Mouse (Mus musculus): ENCODE data around the gene Sox11. TPM values are rescaled to one million over a fixed set of nuclear protein-coding genes. Genes with fewer than 3 reads are reported as not detected.

Sox11 gene
- total RNA-seq, 2 experiments from 2014 or later = 14.4 to 19.6 TPM

- TF ChIP-seq CTCF (IDR thresholded peaks at IDR 0.05) = peak; percentile 1; the same call in 1 of the 2 replicates
- no peak overlapping the region for H3K27ac ChIP-seq
- intact Hi-C loops (cut with DNase I) = loop anchor here (2.0 to 10.0 kb wide), 3 partner anchors 197 to 861 kb away; no protein-coding TSS in a partner anchor
- DNase-seq (ENCODE audit: extremely low spot score in 1 of 2, low spot score in 2 of 2) = no peak
- H3K4me3 ChIP-seq = no peak overlapping the region
Measured at GRCm38 (mm10) chr12:27335356-27336055, 6.9 kb downstream of the Sox11 start.

- no peak for DNase-seq (ENCODE audit: extremely low spot score in 1 of 2, low spot score in 2 of 2)
- H3K4me3 ChIP-seq = no peak overlapping the region
- no peak for TF ChIP-seq CTCF (IDR thresholded peaks at IDR 0.05)
- intact Hi-C loops (cut with DNase I) = loop anchor here (10.0 kb wide), 1 partner anchor 859 kb away; no protein-coding TSS in a partner anchor
- H3K27ac ChIP-seq = no peak overlapping the region
Measured at GRCm38 (mm10) chr12:27333590-27333989, 8.8 kb downstream of the Sox11 start.

- intact Hi-C loops (cut with DNase I) = no loop called here
- no peak for TF ChIP-seq CTCF (IDR thresholded peaks at IDR 0.05)
- no peak for DNase-seq (ENCODE audit: extremely low spot score in 1 of 2, low spot score in 2 of 2)
- no peak overlapping the region for H3K27ac ChIP-seq
- no peak overlapping the region for H3K4me3 ChIP-seq
Measured at GRCm38 (mm10) chr12:27323423-27323822, 19.0 kb downstream of the Sox11 start.

- intact Hi-C loops (cut with DNase I) = no loop called here
- no peak for TF ChIP-seq CTCF (IDR thresholded peaks at IDR 0.05)
- Histone ChIP-seq H3K27ac (no peak overlapping the region), H3K4me3 (no peak overlapping the region)
- no peak for DNase-seq (ENCODE audit: extremely low spot score in 1 of 2, low spot score in 2 of 2)
Measured at GRCm38 (mm10) chr12:27320705-27321104, 21.7 kb downstream of the Sox11 start.

GRCm38 (mm10) chr12:27312985-27313384 lies 29.4 kb downstream of the Sox11 start:
- intact Hi-C loops (cut with DNase I) = no loop called here
- H3K27ac ChIP-seq = no peak overlapping the region
- TF ChIP-seq CTCF (IDR thresholded peaks at IDR 0.05) = no peak
- DNase-seq (ENCODE audit: extremely low spot score in 1 of 2, low spot score in 2 of 2) = no peak
- H3K4me3 ChIP-seq = no peak overlapping the region

GRCm38 (mm10) chr12:27311854-27312466 lies 30.4 kb downstream of the Sox11 start:
- DNase-seq (ENCODE audit: extremely low spot score in 1 of 2, low spot score in 2 of 2) = no peak
- TF ChIP-seq CTCF (IDR thresholded peaks at IDR 0.05) = no peak
- Histone ChIP-seq H3K4me3 (no peak overlapping the region), H3K27ac (no peak overlapping the region)
- intact Hi-C loops (cut with DNase I) = no loop called here

- Histone ChIP-seq H3K4me3 (no peak overlapping the region), H3K27ac (no peak overlapping the region)
- no peak for TF ChIP-seq CTCF (IDR thresholded peaks at IDR 0.05)
- intact Hi-C loops (cut with DNase I) = no loop called here
- no peak for DNase-seq (ENCODE audit: extremely low spot score in 1 of 2, low spot score in 2 of 2)
Measured at GRCm38 (mm10) chr12:27311316-27311832, 31.0 kb downstream of the Sox11 start.

- TF ChIP-seq CTCF (IDR thresholded peaks at IDR 0.05) = no peak
- H3K4me3 ChIP-seq = no peak overlapping the region
- H3K27ac ChIP-seq = no peak overlapping the region
- no peak for DNase-seq (ENCODE audit: extremely low spot score in 1 of 2, low spot score in 2 of 2)
- intact Hi-C loops (cut with DNase I) = no loop called here
Measured at GRCm38 (mm10) chr12:27310703-27311102, 31.7 kb downstream of the Sox11 start.

GRCm38 (mm10) chr12:27309969-27310368 lies 32.4 kb downstream of the Sox11 start:
- Histone ChIP-seq H3K4me3 (no peak overlapping the region), H3K27ac (no peak overlapping the region)
- no peak for DNase-seq (ENCODE audit: extremely low spot score in 1 of 2, low spot score in 2 of 2)
- intact Hi-C loops (cut with DNase I) = no loop called here
- TF ChIP-seq CTCF (IDR thresholded peaks at IDR 0.05) = no peak

- H3K27ac ChIP-seq = no peak overlapping the region
- DNase-seq (ENCODE audit: extremely low spot score in 1 of 2, low spot score in 2 of 2) = no peak
- no peak for TF ChIP-seq CTCF (IDR thresholded peaks at IDR 0.05)
- intact Hi-C loops (cut with DNase I) = no loop called here
- no peak overlapping the region for H3K4me3 ChIP-seq
Measured at GRCm38 (mm10) chr12:27304713-27305437, 37.5 kb downstream of the Sox11 start.

GRCm38 (mm10) chr12:27303190-27303589 lies 39.2 kb downstream of the Sox11 start:
- TF ChIP-seq CTCF (IDR thresholded peaks at IDR 0.05) = no peak
- H3K27ac ChIP-seq = no peak overlapping the region

GRCm38 (mm10) chr12:27298721-27299120 lies 43.7 kb downstream of the Sox11 start:
- TF ChIP-seq CTCF (IDR thresholded peaks at IDR 0.05) = no peak
- no peak for DNase-seq (ENCODE audit: extremely low spot score in 1 of 2, low spot score in 2 of 2)
- intact Hi-C loops (cut with DNase I) = no loop called here
- Histone ChIP-seq H3K4me3 (no peak overlapping the region), H3K27ac (no peak overlapping the region)

More at GRCm38 (mm10) chr12:27303190-27303589, 39.2 kb downstream of the Sox11 start:
- no peak for DNase-seq (ENCODE audit: extremely low spot score in 1 of 2, low spot score in 2 of 2)
- no peak overlapping the region for H3K4me3 ChIP-seq
- intact Hi-C loops (cut with DNase I) = no loop called here

Measured in left cerebral cortex, adult 2 months (tissue).